Mouse (Mus musculus) thymus, adult 2 months (tissue): ENCODE measurements around the gene Ube2r2. TPM values are rescaled to one million over a fixed set of nuclear protein-coding genes. Genes with fewer than 3 reads are reported as not detected.

ENCODE experiments used
- DNase-seq: peaks from one replicate; pipeline ENCODE4 v3.0.0; 2021
- H3K27ac ChIP-seq: fragments of 200-500 bp; 2 replicates; pipeline ENCODE4 v1.5.1; 2012; ENCODE audit warnings: low read length, control low read depth; ENCODE audit not compliant: control insufficient read depth, insufficient read depth
- H3K27me3 ChIP-seq: fragments of 200-500 bp; 2 replicates; pipeline ENCODE4 v1.6.1; 2012; ENCODE audit warnings: mild to moderate bottlenecking, low read length, moderate library complexity, mixed read lengths; ENCODE audit not compliant: control insufficient read depth, insufficient read depth
- H3K36me3 ChIP-seq: fragments of 200-500 bp; 2 replicates; pipeline ENCODE4 v1.6.1; 2012; ENCODE audit warnings: mild to moderate bottlenecking, low read length, moderate library complexity; ENCODE audit not compliant: control insufficient read depth, insufficient read depth
- H3K4me1 ChIP-seq: fragments of 200-500 bp; replicated peaks from 2 replicates; pipeline ENCODE4 v1.6.1; 2012; ENCODE audit warnings: low read length; ENCODE audit not compliant: control insufficient read depth, insufficient read depth
- H3K4me3 ChIP-seq: fragments of 200-500 bp; 2 replicates; pipeline ENCODE4 v1.5.1; 2012; ENCODE audit warnings: mild to moderate bottlenecking, low read length, control low read depth, moderate library complexity; ENCODE audit not compliant: control insufficient read depth, insufficient read depth
- CTCF ChIP-seq: fragments of 200-500 bp; IDR thresholded peaks from 2 replicates; pipeline ENCODE4 v1.5.1; 2012; ENCODE audit warnings: mild to moderate bottlenecking, control low read depth, low read length, moderate library complexity, borderline replicate concordance; ENCODE audit not compliant: control insufficient read depth, poor library complexity, insufficient read depth; ENCODE audit errors: extremely low read depth
- POLR2A ChIP-seq: fragments of 200-500 bp; IDR thresholded peaks from 2 replicates; pipeline ENCODE4 v1.6.1; 2012; ENCODE audit warnings: mild to moderate bottlenecking, low read length, control low read depth, moderate library complexity; ENCODE audit not compliant: control insufficient read depth, poor library complexity, insufficient read depth; ENCODE audit errors: extremely low read depth
- WGBS: fragments of 180-500 bp; shearing (Covaris S2); methylation state at CpG from one replicate; pipeline ENCODE4 v1.1.7; 2018; 5-methylcytosine and 5-hydroxymethylcytosine counted together
- polyA plus RNA-seq: library from polyadenylated mRNA; depleted of rRNA; stranded (reverse); fragments of >200 nt; gene quantifications from 2 replicates; pipeline ENCODE4 v1.2.3, GENCODE M21; 2012

The Ube2r2 gene
- polyA plus RNA-seq, 1 experiment = 41.1 TPM

GRCm38 (mm10) chr4:41133529-41134291 lies 1.8 kb upstream of the Ube2r2 start:
- WGBS = 95% methylated on average over 6 of the region's 6 CpGs
- TF ChIP-seq POLR2A (no peak), CTCF (no peak)
- no peak for DNase-seq
- Histone ChIP-seq H3K27me3 (no peaks in the 10 kb centered on the region), H3K36me3 (no peaks in the 10 kb centered on the region), H3K4me1 (peaks cover 6% of the 10 kb centered on the region), H3K27ac (no peak overlapping the region), H3K4me3 (no peak overlapping the region)

GRCm38 (mm10) chr4:41134935-41135710 lies 420 bp upstream of the Ube2r2 start:
- Histone ChIP-seq H3K4me1 (peaks cover 6% of the 10 kb centered on the region), H3K4me3 (peak overlapping the region; percentile 98), H3K36me3 (no peaks in the 10 kb centered on the region), H3K27ac (peak overlapping the region; percentile 82), H3K27me3 (no peaks in the 10 kb centered on the region)
- TF ChIP-seq CTCF = peak; percentile 35; the same call in 1 of the 2 replicates
- TF ChIP-seq POLR2A = no peak
- peak; percentile 81 for DNase-seq
- 1% methylated on average over 43 of the region's 70 CpGs for WGBS

GRCm38 (mm10) chr4:41136454-41136805 lies 887 bp downstream of the Ube2r2 start:
- WGBS = 0% methylated on average over 4 of the region's 4 CpGs
- H3K36me3 ChIP-seq = no peaks in the 10 kb centered on the region
- H3K4me1 ChIP-seq = peaks cover 6% of the 10 kb centered on the region
- DNase-seq = no peak
- no peak for TF ChIP-seq CTCF
- TF ChIP-seq POLR2A = 0 out of 2 replicates have a peak, but pooled peaks have one; percentile 2
- no peaks in the 10 kb centered on the region for H3K27me3 ChIP-seq
- peak overlapping the region; percentile 98 for H3K4me3 ChIP-seq
- peak overlapping the region; percentile 82; the same call in 1 of the 2 replicates for H3K27ac ChIP-seq

- no peak for DNase-seq
- peak overlapping the region; percentile 82 for H3K27ac ChIP-seq
- no peaks in the 10 kb centered on the region for H3K27me3 ChIP-seq
- 0% methylated on average over 8 of the region's 8 CpGs for WGBS
- H3K36me3 ChIP-seq = no peaks in the 10 kb centered on the region
- H3K4me3 ChIP-seq = peak overlapping the region; percentile 98
- no peak for TF ChIP-seq POLR2A
- TF ChIP-seq CTCF = no peak
- peaks cover 6% of the 10 kb centered on the region for H3K4me1 ChIP-seq
These were observed 1.3 kb downstream of the Ube2r2 start for GRCm38 (mm10) chr4:41136811-41137210.

GRCm38 (mm10) chr4:41140174-41140875 lies 4.8 kb downstream of the Ube2r2 start:
- no peak for DNase-seq
- no peak for TF ChIP-seq CTCF
- TF ChIP-seq POLR2A = no peak
- 0 out of 2 replicates have a peak, but pooled peaks cover 3% of the 10 kb centered on the region for H3K4me1 ChIP-seq
- no peaks in the 10 kb centered on the region for H3K27me3 ChIP-seq
- no peak overlapping the region for H3K4me3 ChIP-seq
- H3K36me3 ChIP-seq = no peaks in the 10 kb centered on the region
- no peak overlapping the region for H3K27ac ChIP-seq
- 97% methylated on average over 6 of the region's 6 CpGs for WGBS

- no peaks in the 10 kb centered on the region for H3K27me3 ChIP-seq
- H3K4me3 ChIP-seq = no peak overlapping the region
- H3K27ac ChIP-seq = no peak overlapping the region
- H3K36me3 ChIP-seq = no peaks in the 10 kb centered on the region
- 90% methylated on average over 2 of the region's 2 CpGs for WGBS
- 0 out of 2 replicates have a peak, but pooled peaks cover 3% of the 10 kb centered on the region for H3K4me1 ChIP-seq
- DNase-seq = no peak
- TF ChIP-seq POLR2A (no peak), CTCF (no peak)
These were observed 7.1 kb downstream of the Ube2r2 start for GRCm38 (mm10) chr4:41142601-41143000.
